Mouse (Mus musculus): ENCODE measurements around the gene Fhl1. TPM values are rescaled to one million over a fixed set of nuclear protein-coding genes. Genes with fewer than 3 reads are reported as not detected.

Fhl1 gene
- polyA plus RNA-seq, 1 experiment from 2014 or later: 166 TPM

- H3K4me3 ChIP-seq (replicated peaks): no peak overlapping the region
- no peaks in the 10 kb centered on the region for H3K27me3 ChIP-seq
- H3K27ac ChIP-seq (replicated peaks): no peak overlapping the region
- H3K9ac ChIP-seq: no peak overlapping the region
- WGBS: 61% methylated on average over 1 of the region's 1 CpGs
- ATAC-seq (ENCODE audit: insufficient number of reproducible peaks, low FRiP score, low TSS enrichment, low read depth): no peak
- no peaks in the 10 kb centered on the region for H3K4me1 ChIP-seq
- H3K4me2 ChIP-seq (replicated peaks): no peak overlapping the region
- H3K9me3 ChIP-seq (replicated peaks): no peaks in the 10 kb centered on the region
- no peaks in the 10 kb centered on the region for H3K36me3 ChIP-seq
Observed at GRCm38 (mm10) chrX:56712666-56713065, 18.9 kb upstream of the Fhl1 start.

- H3K4me2 ChIP-seq (replicated peaks): no peak overlapping the region
- no peak overlapping the region for H3K4me3 ChIP-seq (replicated peaks)
- no peak overlapping the region for H3K27ac ChIP-seq (replicated peaks)
- H3K9ac ChIP-seq: no peak overlapping the region
- H3K27me3 ChIP-seq: no peaks in the 10 kb centered on the region
- no peaks in the 10 kb centered on the region for H3K9me3 ChIP-seq (replicated peaks)
- no peaks in the 10 kb centered on the region for H3K4me1 ChIP-seq
- WGBS: 74% methylated on average over 8 of the region's 8 CpGs
- no peaks in the 10 kb centered on the region for H3K36me3 ChIP-seq
- no peak for ATAC-seq (ENCODE audit: insufficient number of reproducible peaks, low FRiP score, low TSS enrichment, low read depth)
Observed at GRCm38 (mm10) chrX:56722559-56722958, 9.0 kb upstream of the Fhl1 start.

- Histone ChIP-seq H3K36me3 (no peaks in the 10 kb centered on the region), H3K9ac (no peak overlapping the region), H3K27me3 (no peaks in the 10 kb centered on the region), H3K4me2 (replicated peaks) (no peak overlapping the region), H3K4me3 (replicated peaks) (no peak overlapping the region), H3K27ac (replicated peaks) (no peak overlapping the region), H3K4me1 (no peaks in the 10 kb centered on the region), H3K9me3 (replicated peaks) (no peaks in the 10 kb centered on the region)
- no peak for ATAC-seq (ENCODE audit: insufficient number of reproducible peaks, low FRiP score, low TSS enrichment, low read depth)
- WGBS: 64% methylated on average over 3 of the region's 3 CpGs
Observed at GRCm38 (mm10) chrX:56728507-56728906, 3.1 kb upstream of the Fhl1 start.

DNA sequence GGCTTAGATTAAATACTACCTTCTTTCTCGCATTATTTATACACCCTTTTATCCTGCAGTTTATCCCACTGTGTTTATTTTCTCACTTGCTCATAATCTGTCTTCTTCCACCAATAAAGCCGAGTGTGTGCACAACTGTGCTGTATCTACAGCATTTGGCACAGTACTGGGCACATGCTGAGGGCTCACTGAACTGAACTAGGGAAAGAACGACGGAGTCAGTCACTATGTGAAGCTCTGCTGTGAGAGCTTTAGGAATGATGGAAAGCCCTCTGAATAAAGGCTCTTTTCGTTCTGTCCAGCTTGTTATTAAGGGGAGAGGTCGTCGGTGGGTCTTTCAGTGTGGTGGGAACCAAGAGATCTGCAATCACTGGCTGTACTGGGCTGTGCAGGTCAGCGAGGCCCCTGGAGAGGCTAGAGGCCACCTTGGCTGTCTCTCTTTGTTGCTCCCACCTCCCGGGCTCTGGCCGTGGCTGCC is 720 bp upstream of the Fhl1 start:
- H3K9ac ChIP-seq: peak overlapping the region; percentile 23; the same call in 1 of the 2 replicates
- H3K4me3 ChIP-seq (replicated peaks): peak overlapping the region; percentile 50
- no peaks in the 10 kb centered on the region for H3K4me1 ChIP-seq
- peak overlapping the region; percentile 39 for H3K27ac ChIP-seq (replicated peaks)
- no peak for ATAC-seq (ENCODE audit: insufficient number of reproducible peaks, low FRiP score, low TSS enrichment, low read depth)
- H3K36me3 ChIP-seq: no peaks in the 10 kb centered on the region
- H3K9me3 ChIP-seq (replicated peaks): no peaks in the 10 kb centered on the region
- H3K4me2 ChIP-seq (replicated peaks): peak overlapping the region; percentile 58
- 23% methylated on average over 10 of the region's 10 CpGs for WGBS
- H3K27me3 ChIP-seq: no peaks in the 10 kb centered on the region

DNA sequence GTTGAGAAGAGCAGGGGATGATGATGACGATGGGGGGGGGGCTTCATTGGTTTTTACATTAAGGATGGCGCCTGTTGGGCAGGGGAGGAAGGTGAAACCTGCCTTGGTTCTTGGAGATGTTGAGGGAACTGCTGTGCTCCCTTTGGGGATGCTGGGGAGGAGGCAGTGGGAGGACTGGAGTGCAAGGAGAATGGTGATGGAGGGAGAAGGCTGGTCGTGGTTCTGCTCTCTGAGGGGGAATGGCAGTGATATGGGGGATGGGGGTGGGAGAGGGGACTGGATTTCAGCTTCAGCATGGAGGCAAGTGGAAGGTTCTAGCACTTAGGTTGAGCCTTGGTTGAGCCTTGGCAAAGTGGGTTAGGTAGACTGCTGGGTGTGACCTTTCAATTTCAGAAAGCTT is 814 bp downstream of the Fhl1 start:
- Histone ChIP-seq H3K9ac (no peak overlapping the region), H3K4me1 (no peaks in the 10 kb centered on the region), H3K27ac (replicated peaks) (no peak overlapping the region), H3K27me3 (no peaks in the 10 kb centered on the region), H3K4me2 (replicated peaks) (peak overlapping the region; percentile 58), H3K36me3 (no peaks in the 10 kb centered on the region), H3K4me3 (replicated peaks) (peak overlapping the region; percentile 50), H3K9me3 (replicated peaks) (no peaks in the 10 kb centered on the region)
- WGBS: 18% methylated on average over 3 of the region's 3 CpGs
- ATAC-seq (ENCODE audit: insufficient number of reproducible peaks, low FRiP score, low TSS enrichment, low read depth): no peak

DNA sequence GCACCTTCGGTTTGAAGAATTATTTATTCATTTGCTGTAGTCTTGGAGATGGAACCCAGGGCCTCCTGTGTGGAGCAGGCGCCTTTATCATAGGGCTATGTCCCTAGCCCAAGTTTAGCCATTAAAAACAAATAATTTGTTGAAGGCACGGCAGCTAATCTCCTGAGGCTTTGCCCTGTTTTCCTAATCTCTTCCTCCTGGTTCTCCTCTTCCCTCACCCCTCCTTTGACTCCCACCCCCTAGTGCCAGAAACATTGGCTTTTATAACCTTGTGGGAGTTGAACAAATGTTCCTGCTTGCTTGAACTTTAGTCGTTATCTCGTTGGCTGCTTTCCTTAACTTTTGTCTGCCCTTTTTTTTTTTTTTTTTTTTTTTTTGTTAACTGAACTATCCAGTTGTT is 2.8 kb downstream of the Fhl1 start:
- H3K4me1 ChIP-seq: no peaks in the 10 kb centered on the region
- 41% methylated on average over 5 of the region's 5 CpGs for WGBS
- H3K9me3 ChIP-seq (replicated peaks): no peaks in the 10 kb centered on the region
- no peak overlapping the region for H3K27ac ChIP-seq (replicated peaks)
- no peak overlapping the region for H3K9ac ChIP-seq
- H3K4me2 ChIP-seq (replicated peaks): no peak overlapping the region
- no peak overlapping the region for H3K4me3 ChIP-seq (replicated peaks)
- no peaks in the 10 kb centered on the region for H3K36me3 ChIP-seq
- no peak for ATAC-seq (ENCODE audit: insufficient number of reproducible peaks, low FRiP score, low TSS enrichment, low read depth)
- H3K27me3 ChIP-seq: no peaks in the 10 kb centered on the region

DNA sequence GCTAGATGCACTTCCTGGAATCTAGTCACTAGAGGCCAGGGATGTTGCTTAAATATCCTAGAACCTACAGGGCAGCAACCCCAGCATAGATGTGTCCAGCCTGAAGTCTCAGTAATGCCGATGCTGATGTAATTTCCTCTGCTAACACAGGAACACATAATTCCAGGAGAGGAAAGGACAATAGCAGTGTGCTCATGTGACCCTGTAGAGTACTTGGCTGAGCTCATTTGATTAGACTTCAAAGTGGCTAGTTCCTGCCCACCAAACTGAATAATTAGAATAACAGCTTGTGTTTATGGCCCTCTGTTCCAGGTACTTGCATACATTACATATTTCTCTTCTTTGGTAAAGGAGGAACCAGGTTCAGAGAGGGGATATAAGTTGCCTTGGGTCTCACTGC is 4.6 kb downstream of the Fhl1 start:
- no peak for ATAC-seq (ENCODE audit: insufficient number of reproducible peaks, low FRiP score, low TSS enrichment, low read depth)
- no peaks in the 10 kb centered on the region for H3K36me3 ChIP-seq
- H3K4me2 ChIP-seq (replicated peaks): no peak overlapping the region
- no peak overlapping the region for H3K4me3 ChIP-seq (replicated peaks)
- no peak overlapping the region for H3K27ac ChIP-seq (replicated peaks)
- WGBS: 60% methylated on average over 1 of the region's 1 CpGs
- no peaks in the 10 kb centered on the region for H3K9me3 ChIP-seq (replicated peaks)
- no peaks in the 10 kb centered on the region for H3K4me1 ChIP-seq
- no peak overlapping the region for H3K9ac ChIP-seq
- no peaks in the 10 kb centered on the region for H3K27me3 ChIP-seq

DNA sequence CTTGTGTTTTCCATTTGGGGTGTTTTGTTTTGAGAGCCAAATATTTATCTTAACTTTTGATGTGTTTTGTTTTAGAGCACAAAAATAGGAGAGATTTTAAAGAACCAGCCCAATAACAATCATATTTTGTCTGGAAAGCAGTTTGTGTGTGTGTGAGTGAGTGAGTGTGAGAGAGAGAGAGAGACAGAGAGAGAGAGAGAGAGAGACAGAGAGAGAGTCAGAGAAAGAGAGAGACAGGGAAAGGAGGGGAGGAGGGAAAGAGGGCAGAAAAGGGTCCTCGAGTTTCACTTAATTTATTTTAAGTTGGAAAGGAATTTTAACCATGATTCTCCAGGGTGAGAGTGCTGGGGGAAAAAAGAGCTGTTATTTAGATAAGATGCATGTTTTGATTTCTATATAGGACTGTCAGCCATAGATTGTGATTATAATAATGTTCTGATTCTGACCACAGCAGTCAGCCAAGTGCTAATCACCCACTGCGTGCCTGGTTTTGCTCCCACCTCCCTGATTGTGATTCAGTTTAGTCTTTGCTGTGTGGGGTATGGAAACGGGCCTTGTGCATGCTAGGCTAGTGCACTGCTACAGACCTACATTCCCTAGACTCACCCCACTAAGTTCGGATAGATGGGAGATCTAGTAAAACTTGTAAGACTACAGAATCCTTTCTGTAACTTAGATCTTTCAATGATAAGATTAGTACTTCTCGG is 6.4 kb downstream of the Fhl1 start:
- H3K27me3 ChIP-seq: no peaks in the 10 kb centered on the region
- no peak overlapping the region for H3K4me3 ChIP-seq (replicated peaks)
- 49% methylated on average over 5 of the region's 5 CpGs for WGBS
- no peaks in the 10 kb centered on the region for H3K4me1 ChIP-seq
- no peak overlapping the region for H3K9ac ChIP-seq
- H3K4me2 ChIP-seq (replicated peaks): no peak overlapping the region
- H3K9me3 ChIP-seq (replicated peaks): no peaks in the 10 kb centered on the region
- ATAC-seq (ENCODE audit: insufficient number of reproducible peaks, low FRiP score, low TSS enrichment, low read depth): no peak
- no peaks in the 10 kb centered on the region for H3K36me3 ChIP-seq
- H3K27ac ChIP-seq (replicated peaks): no peak overlapping the region

- 68% methylated on average over 3 of the region's 3 CpGs for WGBS
- no peak overlapping the region for H3K27ac ChIP-seq (replicated peaks)
Observed at GRCm38 (mm10) chrX:56741428-56741827, 9.8 kb downstream of the Fhl1 start.

GRCm38 (mm10) chrX:56751536-56751935 is 19.9 kb downstream of the Fhl1 start:
- Histone ChIP-seq H3K9ac (no peak overlapping the region), H3K9me3 (replicated peaks) (no peaks in the 10 kb centered on the region), H3K4me2 (replicated peaks) (no peak overlapping the region), H3K4me1 (no peaks in the 10 kb centered on the region), H3K4me3 (replicated peaks) (no peak overlapping the region), H3K27me3 (no peaks in the 10 kb centered on the region), H3K36me3 (no peaks in the 10 kb centered on the region), H3K27ac (replicated peaks) (no peak overlapping the region)
- no peak for ATAC-seq (ENCODE audit: insufficient number of reproducible peaks, low FRiP score, low TSS enrichment, low read depth)
- WGBS: 51% methylated on average over 4 of the region's 4 CpGs

More at GRCm38 (mm10) chrX:56741428-56741827, 9.8 kb downstream of the Fhl1 start:
- H3K9ac ChIP-seq: no peak overlapping the region
- no peak for ATAC-seq (ENCODE audit: insufficient number of reproducible peaks, low FRiP score, low TSS enrichment, low read depth)
- no peak overlapping the region for H3K4me2 ChIP-seq (replicated peaks)
- no peak overlapping the region for H3K4me3 ChIP-seq (replicated peaks)
- no peaks in the 10 kb centered on the region for H3K27me3 ChIP-seq
- no peaks in the 10 kb centered on the region for H3K36me3 ChIP-seq
- no peaks in the 10 kb centered on the region for H3K9me3 ChIP-seq (replicated peaks)
- H3K4me1 ChIP-seq: no peaks in the 10 kb centered on the region

GRCm38 (mm10) chrX:56752144-56752543 is 20.6 kb downstream of the Fhl1 start:
- Histone ChIP-seq H3K36me3 (no peaks in the 10 kb centered on the region), H3K9me3 (replicated peaks) (no peaks in the 10 kb centered on the region), H3K9ac (no peak overlapping the region), H3K4me1 (no peaks in the 10 kb centered on the region), H3K4me2 (replicated peaks) (no peak overlapping the region), H3K27me3 (no peaks in the 10 kb centered on the region), H3K4me3 (replicated peaks) (no peak overlapping the region), H3K27ac (replicated peaks) (no peak overlapping the region)
- no peak for ATAC-seq (ENCODE audit: insufficient number of reproducible peaks, low FRiP score, low TSS enrichment, low read depth)
- WGBS: 59% methylated on average over 6 of the region's 6 CpGs
